Mouse (Mus musculus) C2C12 (cell line): ENCODE results near the gene Serpinf2.

Experiments used
- CTCF ChIP-seq: IDR thresholded peaks from one replicate; pipeline ENCODE4 v1.5.1; 2011; ENCODE audit not compliant: control insufficient read depth, insufficient read depth, insufficient read length
- USF1 ChIP-seq: IDR thresholded peaks from one replicate; pipeline ENCODE4 v1.6.1; 2011; ENCODE audit warnings: low read depth, mild to moderate bottlenecking, control low read depth, moderate library complexity

DNA sequence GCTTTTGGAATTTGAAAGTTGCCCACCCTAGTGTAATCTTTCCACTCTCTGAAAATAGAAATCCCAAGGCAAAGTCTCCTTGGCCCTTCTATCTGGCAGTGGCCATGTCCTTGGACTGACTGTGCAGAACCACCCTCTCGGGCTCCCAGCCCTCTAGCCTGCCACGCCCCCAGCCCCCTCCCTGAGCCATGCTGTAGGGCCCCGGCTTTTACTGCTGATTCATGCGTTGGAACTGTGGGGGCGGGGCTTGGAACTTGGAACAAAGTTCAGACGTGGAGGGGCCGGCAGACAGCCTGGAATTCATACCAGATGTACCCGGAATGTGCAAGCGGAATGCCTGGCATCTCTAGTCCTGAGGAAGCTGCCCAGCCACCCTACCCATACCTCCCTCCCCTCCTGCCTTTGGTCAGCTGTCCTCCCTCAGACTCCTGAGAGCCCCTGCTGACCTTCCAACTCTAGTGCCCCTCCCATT is 23.5 kb upstream of the Serpinf2 start:
- no peak for TF ChIP-seq CTCF
- TF ChIP-seq USF1: no peak
